Mouse (Mus musculus): ENCODE results near the gene Fggy. TPM values are rescaled to one million over a fixed set of nuclear protein-coding genes. Genes with fewer than 3 reads are reported as not detected.

Gene Fggy
- polyA plus RNA-seq, 1 experiment from 2014 or later, result 18.3 TPM

DNA sequence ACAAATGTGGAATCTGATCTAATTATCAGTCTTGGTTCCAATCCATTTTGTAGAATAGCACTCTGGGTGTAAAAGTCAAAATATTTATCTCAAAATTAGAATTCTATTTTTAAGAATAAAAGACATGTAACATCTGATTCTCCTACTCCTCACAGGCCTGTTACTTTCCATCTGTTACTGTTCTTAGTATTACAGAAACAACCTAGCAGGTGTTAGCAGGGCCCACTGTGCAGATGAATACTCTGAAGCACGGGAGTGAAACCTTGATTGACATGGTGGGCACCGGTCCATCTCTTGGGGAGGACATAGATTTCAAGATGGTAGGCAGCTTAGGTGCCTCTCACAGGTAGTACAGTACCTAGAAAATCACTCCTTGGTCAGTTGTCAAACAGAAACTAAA, 298.7 kb downstream of the Fggy start:
- H3K27me3 ChIP-seq (ENCODE audit: control insufficient read depth, insufficient read depth, low read length), result no peaks in the 10 kb centered on the region
- no peaks in the 10 kb centered on the region for H3K36me3 ChIP-seq (ENCODE audit: control insufficient read depth, insufficient read depth, low read length)
- no peaks in the 10 kb centered on the region for H3K9me3 ChIP-seq (ENCODE audit: control insufficient read depth, low read length)
- H3K4me2 ChIP-seq (replicated peaks; ENCODE audit: low read depth, low read length), result no peak overlapping the region
- WGBS, result 79% methylated on average over 2 of the region's 2 CpGs
- H3K4me1 ChIP-seq (ENCODE audit: control insufficient read depth, insufficient read depth, low read length), result peaks cover 4% of the 10 kb centered on the region; the same call in 1 of the 2 replicates
- H3K27ac ChIP-seq (ENCODE audit: low read depth, low read length), result no peak overlapping the region
- ATAC-seq (ENCODE audit: low FRiP score, low TSS enrichment), result no peak
- no peak overlapping the region for H3K4me3 ChIP-seq (ENCODE audit: low read length)
- no peak overlapping the region for H3K9ac ChIP-seq (ENCODE audit: low read depth, low read length)

- Histone ChIP-seq H3K27me3 (ENCODE audit: control insufficient read depth, insufficient read depth, low read length) (no peaks in the 10 kb centered on the region), H3K36me3 (ENCODE audit: control insufficient read depth, insufficient read depth, low read length) (no peaks in the 10 kb centered on the region)
- ATAC-seq (ENCODE audit: low FRiP score, low TSS enrichment), result no peak
Observed at GRCm38 (mm10) chr4:95860601-95861000, 303.3 kb downstream of the Fggy start.

DNA sequence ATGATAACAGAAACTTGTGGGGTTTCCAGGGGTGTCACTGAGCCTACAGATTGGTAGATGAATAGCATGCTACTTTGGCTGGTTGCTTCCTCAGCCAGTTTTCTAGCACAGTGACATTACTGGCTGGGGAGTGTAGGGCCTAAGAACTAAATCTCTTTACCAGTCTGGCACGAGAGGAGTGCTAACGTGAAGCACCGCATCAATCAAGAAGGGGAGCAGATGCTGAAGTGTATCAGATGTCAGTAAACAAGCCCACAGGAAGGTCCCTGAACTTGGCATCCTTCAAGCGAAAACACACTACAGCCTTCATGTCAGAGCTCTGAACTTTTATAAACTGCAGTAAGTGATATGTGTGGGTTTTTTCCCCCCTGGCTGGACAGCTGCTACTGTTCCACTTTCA, 303.8 kb downstream of the Fggy start:
- no peaks in the 10 kb centered on the region for H3K36me3 ChIP-seq (ENCODE audit: control insufficient read depth, insufficient read depth, low read length)
- H3K27ac ChIP-seq (ENCODE audit: low read depth, low read length), result no peak overlapping the region
- peak; percentile 87 for ATAC-seq (ENCODE audit: low FRiP score, low TSS enrichment)

More at GRCm38 (mm10) chr4:95860601-95861000, 303.3 kb downstream of the Fggy start:
- no peak overlapping the region for H3K4me3 ChIP-seq (ENCODE audit: low read length)
- no peak overlapping the region for H3K27ac ChIP-seq (ENCODE audit: low read depth, low read length)
- peaks cover 19% of the 10 kb centered on the region; the same call in 1 of the 2 replicates for H3K4me1 ChIP-seq (ENCODE audit: control insufficient read depth, insufficient read depth, low read length)
- H3K9ac ChIP-seq (ENCODE audit: low read depth, low read length), result no peak overlapping the region
- WGBS, result 57% methylated on average over 3 of the region's 3 CpGs
- no peak overlapping the region for H3K4me2 ChIP-seq (replicated peaks; ENCODE audit: low read depth, low read length)
- no peaks in the 10 kb centered on the region for H3K9me3 ChIP-seq (ENCODE audit: control insufficient read depth, low read length)

DNA sequence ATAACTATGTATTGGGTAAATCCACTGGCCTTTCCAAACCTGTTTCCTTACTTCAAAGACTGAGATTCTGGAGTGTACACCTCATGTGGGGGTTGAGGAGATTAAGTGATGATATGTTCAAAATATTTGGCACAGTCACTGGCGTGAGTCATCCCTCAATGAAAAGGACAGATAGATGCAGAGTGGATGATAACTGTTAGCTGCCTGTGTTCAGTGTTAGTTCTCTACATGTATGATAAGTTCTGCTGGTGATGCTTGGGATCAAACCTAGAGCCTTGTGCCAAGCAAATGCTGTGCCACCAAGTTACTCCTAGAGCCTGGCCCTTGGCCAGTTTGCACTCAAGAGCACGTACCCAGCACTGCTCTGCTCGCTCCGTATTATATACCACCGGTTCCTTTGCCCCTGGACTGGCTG, 304.4 kb downstream of the Fggy start:
- H3K4me1 ChIP-seq (ENCODE audit: control insufficient read depth, insufficient read depth, low read length), result peaks cover 19% of the 10 kb centered on the region; the same call in 1 of the 2 replicates
- 83% methylated on average over 5 of the region's 5 CpGs for WGBS
- H3K9ac ChIP-seq (ENCODE audit: low read depth, low read length), result no peak overlapping the region
- H3K27ac ChIP-seq (ENCODE audit: low read depth, low read length), result no peak overlapping the region
- no peak for ATAC-seq (ENCODE audit: low FRiP score, low TSS enrichment)
- H3K9me3 ChIP-seq (ENCODE audit: control insufficient read depth, low read length), result no peaks in the 10 kb centered on the region
- H3K4me2 ChIP-seq (replicated peaks; ENCODE audit: low read depth, low read length), result no peak overlapping the region
- H3K27me3 ChIP-seq (ENCODE audit: control insufficient read depth, insufficient read depth, low read length), result no peaks in the 10 kb centered on the region
- H3K4me3 ChIP-seq (ENCODE audit: low read length), result no peak overlapping the region
- no peaks in the 10 kb centered on the region for H3K36me3 ChIP-seq (ENCODE audit: control insufficient read depth, insufficient read depth, low read length)

More for the DNA sequence above, 303.8 kb downstream of the Fggy start:
- H3K9ac ChIP-seq (ENCODE audit: low read depth, low read length), result no peak overlapping the region
- WGBS, result 29% methylated on average over 4 of the region's 4 CpGs
- peaks cover 19% of the 10 kb centered on the region; the same call in 1 of the 2 replicates for H3K4me1 ChIP-seq (ENCODE audit: control insufficient read depth, insufficient read depth, low read length)
- H3K27me3 ChIP-seq (ENCODE audit: control insufficient read depth, insufficient read depth, low read length), result no peaks in the 10 kb centered on the region
- H3K4me2 ChIP-seq (replicated peaks; ENCODE audit: low read depth, low read length), result no peak overlapping the region
- H3K4me3 ChIP-seq (ENCODE audit: low read length), result no peak overlapping the region
- no peaks in the 10 kb centered on the region for H3K9me3 ChIP-seq (ENCODE audit: control insufficient read depth, low read length)

DNA sequence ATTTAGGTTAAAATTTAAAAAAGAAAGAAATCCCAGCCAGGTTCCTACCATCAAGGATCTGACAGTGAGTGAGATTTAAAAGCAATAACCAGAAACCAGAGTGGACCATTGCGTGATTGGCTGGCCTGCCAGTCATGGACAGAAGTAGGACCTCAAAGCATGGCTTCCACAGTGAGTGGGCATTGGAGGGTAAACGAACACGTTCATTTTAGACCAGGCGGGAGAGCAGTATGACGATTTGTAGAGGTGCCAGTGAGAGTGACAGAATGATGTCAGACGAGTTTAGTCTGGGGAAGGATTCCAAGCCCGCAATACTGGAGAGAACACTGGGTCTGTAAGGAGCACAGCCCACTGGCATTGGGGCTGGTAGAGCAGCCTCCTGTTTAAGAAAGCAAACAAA, 305.0 kb downstream of the Fggy start:
- Histone ChIP-seq H3K4me3 (ENCODE audit: low read length) (no peak overlapping the region), H3K36me3 (ENCODE audit: control insufficient read depth, insufficient read depth, low read length) (no peaks in the 10 kb centered on the region), H3K4me1 (ENCODE audit: control insufficient read depth, insufficient read depth, low read length) (peaks cover 19% of the 10 kb centered on the region; the same call in 1 of the 2 replicates), H3K9ac (ENCODE audit: low read depth, low read length) (no peak overlapping the region), H3K9me3 (ENCODE audit: control insufficient read depth, low read length) (no peaks in the 10 kb centered on the region), H3K27me3 (ENCODE audit: control insufficient read depth, insufficient read depth, low read length) (no peaks in the 10 kb centered on the region), H3K27ac (ENCODE audit: low read depth, low read length) (no peak overlapping the region), H3K4me2 (replicated peaks; ENCODE audit: low read depth, low read length) (no peak overlapping the region)
- ATAC-seq (ENCODE audit: low FRiP score, low TSS enrichment), result no peak
- 54% methylated on average over 7 of the region's 7 CpGs for WGBS

DNA sequence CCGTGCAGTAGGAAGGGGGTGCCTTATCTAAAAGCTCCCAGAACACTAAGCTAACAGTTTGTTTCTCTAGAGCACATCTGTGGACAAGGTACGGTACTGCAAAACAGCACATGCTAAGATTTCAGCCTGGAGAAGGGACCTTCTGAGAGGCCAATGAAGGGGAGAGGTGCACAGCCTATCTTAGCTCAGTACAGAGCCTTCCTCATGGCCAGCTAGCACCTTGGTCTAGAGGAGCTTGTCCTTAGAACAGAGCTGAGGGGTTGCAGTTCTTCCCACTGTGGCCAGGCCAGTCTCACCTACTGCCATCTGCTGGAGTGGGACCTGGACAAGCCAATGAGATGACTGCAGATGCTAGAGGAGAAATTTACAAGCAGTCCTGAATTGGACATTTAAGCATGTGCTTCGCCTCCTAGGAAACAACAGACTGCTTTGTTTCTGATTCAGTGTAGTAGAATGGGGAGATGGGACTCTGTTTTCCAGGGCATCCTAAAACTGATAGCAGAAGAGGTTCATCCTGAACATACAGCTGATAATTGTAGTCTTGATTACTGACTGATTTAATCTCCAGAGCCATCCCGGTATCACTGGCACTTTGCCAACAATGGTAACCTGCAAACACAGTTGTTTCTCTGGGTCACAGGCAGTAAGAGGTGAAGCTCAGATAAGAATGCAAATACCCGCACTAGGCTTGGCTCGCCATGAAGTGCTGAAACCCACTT, 305.6 kb downstream of the Fggy start:
- peak; percentile 51 for ATAC-seq (ENCODE audit: low FRiP score, low TSS enrichment)
- no peaks in the 10 kb centered on the region for H3K27me3 ChIP-seq (ENCODE audit: control insufficient read depth, insufficient read depth, low read length)
- H3K9me3 ChIP-seq (ENCODE audit: control insufficient read depth, low read length), result no peaks in the 10 kb centered on the region
- H3K36me3 ChIP-seq (ENCODE audit: control insufficient read depth, insufficient read depth, low read length), result no peaks in the 10 kb centered on the region
- 37% methylated on average over 6 of the region's 6 CpGs for WGBS
- no peak overlapping the region for H3K4me2 ChIP-seq (replicated peaks; ENCODE audit: low read depth, low read length)
- H3K9ac ChIP-seq (ENCODE audit: low read depth, low read length), result no peak overlapping the region
- no peak overlapping the region for H3K27ac ChIP-seq (ENCODE audit: low read depth, low read length)
- peaks cover 19% of the 10 kb centered on the region; the same call in 1 of the 2 replicates for H3K4me1 ChIP-seq (ENCODE audit: control insufficient read depth, insufficient read depth, low read length)
- H3K4me3 ChIP-seq (ENCODE audit: low read length), result no peak overlapping the region

- peaks cover 19% of the 10 kb centered on the region; the same call in 1 of the 2 replicates for H3K4me1 ChIP-seq (ENCODE audit: control insufficient read depth, insufficient read depth, low read length)
- H3K36me3 ChIP-seq (ENCODE audit: control insufficient read depth, insufficient read depth, low read length), result no peaks in the 10 kb centered on the region
- H3K9me3 ChIP-seq (ENCODE audit: control insufficient read depth, low read length), result no peaks in the 10 kb centered on the region
- H3K27me3 ChIP-seq (ENCODE audit: control insufficient read depth, insufficient read depth, low read length), result no peaks in the 10 kb centered on the region
- no peak overlapping the region for H3K4me2 ChIP-seq (replicated peaks; ENCODE audit: low read depth, low read length)
- H3K9ac ChIP-seq (ENCODE audit: low read depth, low read length), result no peak overlapping the region
- WGBS, result 27% methylated on average over 3 of the region's 3 CpGs
- no peak overlapping the region for H3K4me3 ChIP-seq (ENCODE audit: low read length)
- ATAC-seq (ENCODE audit: low FRiP score, low TSS enrichment), result peak; percentile 59
- no peak overlapping the region for H3K27ac ChIP-seq (ENCODE audit: low read depth, low read length)
Observed at GRCm38 (mm10) chr4:95863500-95863803, 306.1 kb downstream of the Fggy start.

- no peak for ATAC-seq (ENCODE audit: low FRiP score, low TSS enrichment)
- H3K4me3 ChIP-seq (ENCODE audit: low read length), result no peak overlapping the region
- H3K4me2 ChIP-seq (replicated peaks; ENCODE audit: low read depth, low read length), result no peak overlapping the region
- no peaks in the 10 kb centered on the region for H3K36me3 ChIP-seq (ENCODE audit: control insufficient read depth, insufficient read depth, low read length)
- H3K27me3 ChIP-seq (ENCODE audit: control insufficient read depth, insufficient read depth, low read length), result no peaks in the 10 kb centered on the region
- H3K27ac ChIP-seq (ENCODE audit: low read depth, low read length), result no peak overlapping the region
- H3K9me3 ChIP-seq (ENCODE audit: control insufficient read depth, low read length), result no peaks in the 10 kb centered on the region
- H3K9ac ChIP-seq (ENCODE audit: low read depth, low read length), result no peak overlapping the region
- 87% methylated on average over 5 of the region's 5 CpGs for WGBS
- H3K4me1 ChIP-seq (ENCODE audit: control insufficient read depth, insufficient read depth, low read length), result peaks cover 19% of the 10 kb centered on the region; the same call in 1 of the 2 replicates
Observed at GRCm38 (mm10) chr4:95865251-95865650, 307.9 kb downstream of the Fggy start.

- Histone ChIP-seq H3K4me2 (replicated peaks; ENCODE audit: low read depth, low read length) (no peak overlapping the region), H3K27ac (ENCODE audit: low read depth, low read length) (no peak overlapping the region), H3K9ac (ENCODE audit: low read depth, low read length) (no peak overlapping the region), H3K4me3 (ENCODE audit: low read length) (no peak overlapping the region), H3K4me1 (ENCODE audit: control insufficient read depth, insufficient read depth, low read length) (peaks cover 15% of the 10 kb centered on the region; the same call in 1 of the 2 replicates), H3K27me3 (ENCODE audit: control insufficient read depth, insufficient read depth, low read length) (no peaks in the 10 kb centered on the region), H3K9me3 (ENCODE audit: control insufficient read depth, low read length) (no peaks in the 10 kb centered on the region), H3K36me3 (ENCODE audit: control insufficient read depth, insufficient read depth, low read length) (no peaks in the 10 kb centered on the region)
- WGBS, result 68% methylated on average over 3 of the region's 3 CpGs
- ATAC-seq (ENCODE audit: low FRiP score, low TSS enrichment), result no peak
Observed at GRCm38 (mm10) chr4:95865882-95866281, 308.6 kb downstream of the Fggy start.
